Mouse (Mus musculus) layer of hippocampus, adult 2 months (tissue): ENCODE results near the gene Clec3b. TPM values are rescaled to one million over a fixed set of nuclear protein-coding genes. Genes with fewer than 3 reads are reported as not detected.

Source experiments
- DNase-seq, 2 experiments: peaks; one replicate each; pipeline ENCODE4 v3.0.0; 2022; ENCODE audit warnings: low spot score in 2 of 2
- H3K27ac ChIP-seq: fragments of 200-600 bp; 2 replicates; pipeline ENCODE4 v1.8.1; 2022
- H3K4me3 ChIP-seq: fragments of 200-600 bp; 2 replicates; pipeline ENCODE4 v1.8.1; 2022; ENCODE audit warnings: mild to moderate bottlenecking
- CTCF ChIP-seq: fragments of 200-600 bp; conservative IDR thresholded peaks from 2 replicates; pipeline ENCODE4 v1.8.1; 2022; ENCODE audit warnings: antibody characterized with exemption, mild to moderate bottlenecking, moderate library complexity
- total RNA-seq, 2 experiments: library from RNA; stranded (reverse); gene quantifications; 2 replicates each; pipeline ENCODE4 v1.2.3; 2021

The Clec3b gene
- total RNA-seq, 2 experiments from 2014 or later, result 2.2 to 4.3 TPM

DNA sequence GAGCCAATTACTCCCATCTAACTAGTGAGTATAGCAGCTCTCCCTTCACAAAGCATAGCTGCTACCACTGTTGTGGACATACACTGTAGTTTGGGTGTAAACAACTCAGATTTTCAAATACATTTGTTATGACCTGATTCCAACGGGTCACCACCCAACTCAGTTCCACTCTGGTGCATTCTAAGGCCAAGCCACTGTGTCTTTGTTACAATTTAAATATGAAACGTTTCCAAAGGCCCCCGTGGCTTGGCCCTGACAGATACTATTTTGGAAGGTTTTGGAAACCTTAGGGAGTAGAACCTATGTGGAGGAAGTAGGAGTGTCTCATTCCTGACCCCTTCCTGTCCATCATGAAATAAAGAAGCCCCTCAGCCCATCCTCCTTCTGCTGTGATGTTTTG is 49.4 kb downstream of the Clec3b start:
- no peak overlapping the region for H3K27ac ChIP-seq
- no peak for DNase-seq
- no peak for TF ChIP-seq CTCF
- H3K4me3 ChIP-seq, result no peak overlapping the region

- no peak overlapping the region for H3K4me3 ChIP-seq
- H3K27ac ChIP-seq, result no peak overlapping the region
- DNase-seq, result no peak
- no peak for TF ChIP-seq CTCF
These were observed 55.8 kb downstream of the Clec3b start for GRCm38 (mm10) chr9:123206526-123206925.

DNA sequence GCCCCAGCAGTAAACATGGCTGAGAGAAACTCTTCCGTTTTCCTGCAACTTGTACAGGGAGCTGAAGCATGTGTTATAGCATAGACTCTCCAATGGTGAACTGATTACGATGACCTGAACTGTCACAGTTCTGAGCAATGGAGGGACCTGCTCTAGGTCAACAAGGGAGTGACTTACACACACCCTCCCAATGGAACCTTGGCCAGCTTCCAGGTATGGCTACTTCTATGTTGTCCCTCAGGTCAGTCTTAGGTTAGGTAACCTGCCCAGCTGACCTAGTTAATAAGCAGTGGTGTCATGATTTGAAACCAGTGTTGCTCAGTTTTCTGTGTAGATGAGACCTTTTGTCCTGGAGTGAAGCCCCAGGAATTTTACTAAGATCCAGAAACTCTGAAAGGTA is 56.2 kb downstream of the Clec3b start:
- Histone ChIP-seq H3K4me3 (no peak overlapping the region), H3K27ac (no peak overlapping the region)
- TF ChIP-seq CTCF, result no peak
- no peak for DNase-seq

Other genes with a start within 250 kb of the Clec3b start
- gene Zfp105, start 227.9 kb upstream of the Clec3b start, total RNA-seq, result 1 to 10 TPM; 7.5 to 8.3 TPM
- 10 to 100 TPM; 21.2 to 23.6 TPM for gene 1110059G10Rik, start 199.9 kb upstream of the Clec3b start, total RNA-seq
- 1 to 10 TPM in 1 of 2 experiments, under 1 TPM in 1; 0.79 to 1.6 TPM for gene Kif15, start 199.9 kb upstream of the Clec3b start, total RNA-seq
- gene Tmem42, start 129.6 kb upstream of the Clec3b start, total RNA-seq, result 10 to 100 TPM; 24.1 to 25.1 TPM
- 1 to 10 TPM; 2.9 to 3.7 TPM for gene Tgm4, start 116.2 kb upstream of the Clec3b start, total RNA-seq
- gene Zdhhc3, start 37.7 kb upstream of the Clec3b start, total RNA-seq, result 10 to 100 TPM; 57.5 to 61.9 TPM
- gene Exosc7, start 37.7 kb upstream of the Clec3b start, total RNA-seq, result 10 to 100 TPM; 40.1 to 40.9 TPM
- under 1 TPM in 1 of 2 experiments, not detected in 1; 0.08 TPM for gene Cdcp1, start 65.1 kb downstream of the Clec3b start, total RNA-seq
- gene Tmem158, start 109.8 kb downstream of the Clec3b start, total RNA-seq, result 10 to 100 TPM; 35.2 to 37.9 TPM
- 100 to 1,000 TPM in 1 of 2 experiments, 10 to 100 TPM in 1; 74.0 to 101 TPM for gene Lars2, start 216.0 kb downstream of the Clec3b start, total RNA-seq